Mouse (Mus musculus): Measurements from ENCODE around the gene Slc26a8. TPM values are rescaled to one million over a fixed set of nuclear protein-coding genes. Genes with fewer than 3 reads are reported as not detected.

Gene Slc26a8
- polyA plus RNA-seq, 1 experiment from 2014 or later: 2.1 TPM

- Histone ChIP-seq H3K4me3 (ENCODE audit: low read depth, low read length) (no peak overlapping the region), H3K27ac (ENCODE audit: low read length) (no peak overlapping the region), H3K9me3 (replicated peaks; ENCODE audit: control insufficient read depth, low read length, poor library complexity, severe bottlenecking) (no peaks in the 10 kb centered on the region), H3K4me1 (ENCODE audit: control insufficient read depth, insufficient read depth, low read length) (no peaks in the 10 kb centered on the region), H3K4me2 (ENCODE audit: low read length) (no peak overlapping the region), H3K36me3 (ENCODE audit: control insufficient read depth, insufficient read depth, low read length) (peaks cover 22% of the 10 kb centered on the region), H3K9ac (ENCODE audit: low read depth, low read length) (no peak overlapping the region), H3K27me3 (ENCODE audit: control insufficient read depth, insufficient read depth, low read depth, low read length) (no peaks in the 10 kb centered on the region)
- no peak for ATAC-seq
- WGBS: 82% methylated on average over 6 of the region's 7 CpGs
Observed at GRCm38 (mm10) chr17:28715832-28716548, 26.0 kb upstream of the Slc26a8 start.

DNA sequence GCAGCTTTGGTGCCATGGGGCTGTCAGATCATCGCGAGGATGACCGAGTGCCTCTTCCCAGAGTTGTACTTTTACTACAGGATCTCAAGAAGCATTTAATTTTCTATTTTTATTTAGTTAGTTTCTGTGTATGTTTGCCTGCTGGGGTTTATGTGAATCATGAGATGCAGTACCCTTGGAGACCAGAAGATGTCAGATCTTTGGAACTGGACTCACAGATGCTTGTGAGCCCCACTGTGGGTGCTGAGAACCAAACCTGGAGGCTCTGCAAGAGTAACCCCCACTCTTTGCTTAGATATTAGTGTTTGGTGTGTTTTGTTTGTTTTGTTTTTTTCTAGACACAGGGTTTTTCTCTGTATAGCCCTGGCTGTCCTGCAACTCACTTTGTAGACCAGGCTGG is 24.0 kb upstream of the Slc26a8 start:
- Histone ChIP-seq H3K36me3 (ENCODE audit: control insufficient read depth, insufficient read depth, low read length) (peaks cover 19% of the 10 kb centered on the region), H3K4me1 (ENCODE audit: control insufficient read depth, insufficient read depth, low read length) (no peaks in the 10 kb centered on the region), H3K9me3 (replicated peaks; ENCODE audit: control insufficient read depth, low read length, poor library complexity, severe bottlenecking) (no peaks in the 10 kb centered on the region), H3K4me3 (ENCODE audit: low read depth, low read length) (no peak overlapping the region), H3K27me3 (ENCODE audit: control insufficient read depth, insufficient read depth, low read depth, low read length) (no peaks in the 10 kb centered on the region), H3K27ac (ENCODE audit: low read length) (no peak overlapping the region), H3K9ac (ENCODE audit: low read depth, low read length) (no peak overlapping the region), H3K4me2 (ENCODE audit: low read length) (no peak overlapping the region)
- ATAC-seq: no peak
- WGBS: 94% methylated on average over 3 of the region's 3 CpGs

DNA sequence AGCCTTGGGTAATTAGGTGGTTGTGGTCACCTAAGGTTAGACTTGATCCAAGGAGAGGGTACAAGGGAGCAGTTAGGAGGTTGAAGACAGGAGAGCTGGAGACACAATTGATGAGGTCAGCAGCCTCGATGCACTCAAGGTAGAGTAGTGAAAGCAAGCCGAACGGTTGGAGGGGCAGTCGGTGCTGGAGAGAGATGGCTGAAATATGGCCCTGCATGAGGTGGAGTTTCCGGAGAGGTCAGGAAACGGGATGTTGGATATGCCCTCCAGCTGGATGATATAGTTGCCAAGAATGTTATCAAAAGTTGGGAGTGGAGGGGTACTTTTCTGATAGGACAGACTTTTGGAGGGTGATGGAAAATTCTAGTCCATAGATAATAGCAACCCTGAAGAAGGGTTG is 22.3 kb upstream of the Slc26a8 start:
- Histone ChIP-seq H3K9ac (ENCODE audit: low read depth, low read length) (no peak overlapping the region), H3K27me3 (ENCODE audit: control insufficient read depth, insufficient read depth, low read depth, low read length) (no peaks in the 10 kb centered on the region), H3K4me2 (ENCODE audit: low read length) (no peak overlapping the region), H3K4me1 (ENCODE audit: control insufficient read depth, insufficient read depth, low read length) (no peaks in the 10 kb centered on the region), H3K36me3 (ENCODE audit: control insufficient read depth, insufficient read depth, low read length) (peaks cover 11% of the 10 kb centered on the region), H3K27ac (ENCODE audit: low read length) (no peak overlapping the region), H3K9me3 (replicated peaks; ENCODE audit: control insufficient read depth, low read length, poor library complexity, severe bottlenecking) (no peaks in the 10 kb centered on the region), H3K4me3 (ENCODE audit: low read depth, low read length) (no peak overlapping the region)
- WGBS: 91% methylated on average over 6 of the region's 6 CpGs
- ATAC-seq: no peak

GRCm38 (mm10) chr17:28711237-28711636 is 21.2 kb upstream of the Slc26a8 start:
- Histone ChIP-seq H3K27me3 (ENCODE audit: control insufficient read depth, insufficient read depth, low read depth, low read length) (no peaks in the 10 kb centered on the region), H3K4me2 (ENCODE audit: low read length) (no peak overlapping the region), H3K4me3 (ENCODE audit: low read depth, low read length) (no peak overlapping the region), H3K27ac (ENCODE audit: low read length) (no peak overlapping the region), H3K9ac (ENCODE audit: low read depth, low read length) (no peak overlapping the region), H3K36me3 (ENCODE audit: control insufficient read depth, insufficient read depth, low read length) (peaks cover 8% of the 10 kb centered on the region), H3K4me1 (ENCODE audit: control insufficient read depth, insufficient read depth, low read length) (peaks cover 4% of the 10 kb centered on the region; the same call in 1 of the 2 replicates), H3K9me3 (replicated peaks; ENCODE audit: control insufficient read depth, low read length, poor library complexity, severe bottlenecking) (no peaks in the 10 kb centered on the region)
- WGBS: 88% methylated on average over 6 of the region's 6 CpGs
- ATAC-seq: no peak

DNA sequence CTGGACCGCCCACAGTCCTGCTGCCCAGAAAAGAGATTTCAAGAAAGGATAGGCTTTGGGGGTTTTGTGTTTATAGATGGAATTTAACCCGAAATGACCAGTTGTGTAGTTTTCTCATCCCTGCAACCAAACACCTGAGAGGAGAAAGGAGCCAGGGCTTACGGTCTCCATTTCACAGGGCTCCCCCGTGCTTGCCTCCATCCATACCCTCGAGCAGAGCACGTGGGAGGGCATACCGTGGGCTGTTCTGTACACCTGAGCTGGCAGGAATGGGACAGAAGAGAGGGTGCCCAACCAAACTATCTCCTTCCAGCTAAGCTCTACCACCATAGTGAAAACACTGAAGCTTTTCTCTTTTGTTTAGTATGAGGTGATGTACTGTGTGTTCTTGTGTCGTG is 20.3 kb upstream of the Slc26a8 start:
- Histone ChIP-seq H3K27me3 (ENCODE audit: control insufficient read depth, insufficient read depth, low read depth, low read length) (no peaks in the 10 kb centered on the region), H3K9me3 (replicated peaks; ENCODE audit: control insufficient read depth, low read length, poor library complexity, severe bottlenecking) (no peaks in the 10 kb centered on the region), H3K4me1 (ENCODE audit: control insufficient read depth, insufficient read depth, low read length) (peaks cover 4% of the 10 kb centered on the region; the same call in 1 of the 2 replicates), H3K27ac (ENCODE audit: low read length) (no peak overlapping the region), H3K36me3 (ENCODE audit: control insufficient read depth, insufficient read depth, low read length) (peaks cover 7% of the 10 kb centered on the region), H3K4me2 (ENCODE audit: low read length) (no peak overlapping the region), H3K9ac (ENCODE audit: low read depth, low read length) (no peak overlapping the region), H3K4me3 (ENCODE audit: low read depth, low read length) (no peak overlapping the region)
- WGBS: 95% methylated on average over 8 of the region's 8 CpGs
- ATAC-seq: no peak

DNA sequence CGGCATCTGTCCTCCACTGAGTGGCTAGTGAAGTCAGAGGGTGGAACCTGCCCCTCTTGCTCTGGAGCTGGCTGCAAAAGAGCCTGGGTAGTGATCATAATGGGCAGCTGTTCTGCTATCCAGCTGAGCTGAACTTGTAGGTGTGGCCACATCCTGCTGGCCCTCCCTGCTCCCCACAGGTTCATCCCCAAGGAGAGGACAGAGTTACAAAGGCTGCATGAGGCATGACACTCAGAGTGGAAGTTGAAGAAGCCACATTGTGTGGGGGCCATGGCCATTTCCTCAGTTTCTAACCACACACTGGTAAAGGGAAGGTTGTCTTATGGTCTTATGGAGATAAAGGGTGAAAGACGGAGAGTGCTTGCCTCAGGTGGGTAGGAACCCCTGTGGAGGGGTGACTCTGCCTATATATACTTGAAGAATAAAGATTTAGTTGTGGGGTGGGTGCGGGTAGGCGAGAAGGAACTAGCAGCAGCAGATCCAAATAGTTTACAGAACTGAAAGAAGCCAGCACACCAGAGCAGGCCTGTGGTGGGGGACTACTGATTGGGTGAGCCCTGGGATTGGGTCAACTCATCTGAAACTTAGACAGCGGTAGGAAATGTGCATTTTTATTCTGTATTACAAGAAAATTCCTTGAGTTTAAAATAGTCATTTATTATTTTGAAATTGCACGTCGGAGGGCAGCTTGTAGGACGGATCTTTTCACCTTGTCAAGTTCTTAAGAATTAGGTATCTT is 19.7 kb upstream of the Slc26a8 start:
- peaks cover 7% of the 10 kb centered on the region for H3K36me3 ChIP-seq (ENCODE audit: control insufficient read depth, insufficient read depth, low read length)
- H3K9ac ChIP-seq (ENCODE audit: low read depth, low read length): no peak overlapping the region
- no peak overlapping the region for H3K27ac ChIP-seq (ENCODE audit: low read length)
- no peak for ATAC-seq
- H3K4me1 ChIP-seq (ENCODE audit: control insufficient read depth, insufficient read depth, low read length): peaks cover 4% of the 10 kb centered on the region; the same call in 1 of the 2 replicates
- H3K9me3 ChIP-seq (replicated peaks; ENCODE audit: control insufficient read depth, low read length, poor library complexity, severe bottlenecking): no peaks in the 10 kb centered on the region
- no peaks in the 10 kb centered on the region for H3K27me3 ChIP-seq (ENCODE audit: control insufficient read depth, insufficient read depth, low read depth, low read length)
- H3K4me2 ChIP-seq (ENCODE audit: low read length): no peak overlapping the region
- H3K4me3 ChIP-seq (ENCODE audit: low read depth, low read length): no peak overlapping the region
- WGBS: 94% methylated on average over 8 of the region's 8 CpGs

GRCm38 (mm10) chr17:28708989-28709388 is 19.0 kb upstream of the Slc26a8 start:
- Histone ChIP-seq H3K27ac (ENCODE audit: low read length) (no peak overlapping the region), H3K4me2 (ENCODE audit: low read length) (no peak overlapping the region), H3K36me3 (ENCODE audit: control insufficient read depth, insufficient read depth, low read length) (peaks cover 4% of the 10 kb centered on the region), H3K4me3 (ENCODE audit: low read depth, low read length) (no peak overlapping the region), H3K27me3 (ENCODE audit: control insufficient read depth, insufficient read depth, low read depth, low read length) (no peaks in the 10 kb centered on the region), H3K9me3 (replicated peaks; ENCODE audit: control insufficient read depth, low read length, poor library complexity, severe bottlenecking) (no peaks in the 10 kb centered on the region), H3K9ac (ENCODE audit: low read depth, low read length) (no peak overlapping the region), H3K4me1 (ENCODE audit: control insufficient read depth, insufficient read depth, low read length) (peaks cover 4% of the 10 kb centered on the region; the same call in 1 of the 2 replicates)
- WGBS: 46% methylated on average over 2 of the region's 2 CpGs
- ATAC-seq: no peak

- Histone ChIP-seq H3K4me2 (ENCODE audit: low read length) (no peak overlapping the region), H3K9me3 (replicated peaks; ENCODE audit: control insufficient read depth, low read length, poor library complexity, severe bottlenecking) (no peaks in the 10 kb centered on the region), H3K4me3 (ENCODE audit: low read depth, low read length) (no peak overlapping the region), H3K27ac (ENCODE audit: low read length) (no peak overlapping the region), H3K27me3 (ENCODE audit: control insufficient read depth, insufficient read depth, low read depth, low read length) (no peaks in the 10 kb centered on the region), H3K36me3 (ENCODE audit: control insufficient read depth, insufficient read depth, low read length) (no peaks in the 10 kb centered on the region), H3K9ac (ENCODE audit: low read depth, low read length) (no peak overlapping the region), H3K4me1 (ENCODE audit: control insufficient read depth, insufficient read depth, low read length) (peaks cover 4% of the 10 kb centered on the region; the same call in 1 of the 2 replicates)
- ATAC-seq: no peak
- WGBS: 97% methylated on average over 2 of the region's 2 CpGs
Observed at GRCm38 (mm10) chr17:28707816-28708215, 17.8 kb upstream of the Slc26a8 start.

DNA sequence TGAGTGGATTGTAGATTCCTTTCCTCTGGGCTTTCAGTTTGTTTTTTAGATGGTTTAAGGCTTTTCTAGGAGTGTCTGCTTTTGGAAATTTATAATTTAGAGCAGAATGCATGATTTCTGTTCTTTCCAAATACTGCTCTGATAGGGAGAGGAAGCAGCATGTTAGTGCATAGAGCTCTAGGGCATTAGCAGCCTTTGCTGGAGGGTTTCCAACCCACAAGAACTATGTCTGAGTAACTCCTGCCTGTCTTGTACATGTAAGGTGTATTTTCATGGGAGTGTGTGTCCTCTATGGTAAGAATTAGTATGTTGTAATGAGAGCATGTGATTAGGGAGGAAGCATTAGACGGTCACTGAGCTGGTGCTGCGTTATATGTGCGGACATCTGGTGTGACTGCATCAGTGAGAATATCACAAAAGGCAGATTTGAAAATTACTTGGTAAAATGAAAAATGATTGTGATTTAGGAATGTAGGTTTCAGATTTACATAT is 17.1 kb upstream of the Slc26a8 start:
- Histone ChIP-seq H3K27me3 (ENCODE audit: control insufficient read depth, insufficient read depth, low read depth, low read length) (no peaks in the 10 kb centered on the region), H3K27ac (ENCODE audit: low read length) (no peak overlapping the region), H3K36me3 (ENCODE audit: control insufficient read depth, insufficient read depth, low read length) (no peaks in the 10 kb centered on the region), H3K9me3 (replicated peaks; ENCODE audit: control insufficient read depth, low read length, poor library complexity, severe bottlenecking) (no peaks in the 10 kb centered on the region), H3K4me2 (ENCODE audit: low read length) (no peak overlapping the region), H3K4me3 (ENCODE audit: low read depth, low read length) (no peak overlapping the region), H3K9ac (ENCODE audit: low read depth, low read length) (no peak overlapping the region), H3K4me1 (ENCODE audit: control insufficient read depth, insufficient read depth, low read length) (peaks cover 4% of the 10 kb centered on the region; the same call in 1 of the 2 replicates)
- no peak for ATAC-seq
- 90% methylated on average over 3 of the region's 3 CpGs for WGBS

Data from midbrain, embryonic 16.5 days (tissue).